Mouse (Mus musculus) CH12.LX (cell line): ENCODE data around the gene Znrf4.

ENCODE experiments used
- CTCF ChIP-seq, 2 experiments: IDR thresholded peaks in 1 of 2; conservative IDR thresholded peaks in 1 of 2; 2 replicates each; pipeline ENCODE4 v1.5.1; 2011 to 2012; ENCODE audit warnings: low read depth in 2 of 2, low read length in 2 of 2, improper control_type of control experiment in 1 of 2, inconsistent platforms in 1 of 2, mild to moderate bottlenecking in 1 of 2, moderate library complexity in 1 of 2
- EP300 ChIP-seq: IDR thresholded peaks from 2 replicates; pipeline ENCODE4 v1.6.1; 2011; ENCODE audit warnings: low read length, improper control_type of control experiment
- POLR2A ChIP-seq: IDR thresholded peaks from 2 replicates; pipeline ENCODE4 v1.6.1; 2011; ENCODE audit warnings: low read depth, mild to moderate bottlenecking, improper control_type of control experiment, low read length
- ZKSCAN1 ChIP-seq: IDR thresholded peaks from 2 replicates; pipeline ENCODE4 v1.6.1; 2012; ENCODE audit warnings: low read depth, inconsistent platforms, low read length, improper control_type of control experiment, borderline replicate concordance

GRCm38 (mm10) chr17:56509021-56509640, 3.1 kb downstream of the Znrf4 start:
- no peak for TF ChIP-seq CTCF (conservative IDR thresholded peaks at IDR 0.05 in 1 of 2, IDR thresholded peaks at IDR 0.05 in 1 of 2; ENCODE audit: low read depth in 2 of 2, low read length in 2 of 2)
- TF ChIP-seq POLR2A = no peak
- no peak for TF ChIP-seq EP300
- TF ChIP-seq ZKSCAN1 = no peak
